Comparison of ENCODE assay signal across 9 mouse cellular contexts in genomic region chr2:136051688-136052289, GRCm38 (mm10). TPM values are rescaled to one million over a fixed set of nuclear protein-coding genes. Genes with fewer than 3 reads are reported as not detected.
DNase-seq lines count a peak whose midpoint lies in the region; ATAC-seq and TF ChIP-seq lines count a peak whose summit lies in the region.
"Had no signal": no experiment of that assay in that cellular context is flagged by ENCODE, and none has a peak within 500 bp of the region (broad histone marks: within the 10 kb centered on the region; RNA-seq: fewer than 3 reads in every experiment).

Lamp5 (plus strand) TSS chr2:136052239.

- H3K4me2 ChIP-seq in kidney, postnatal 0 days (ENCODE audit: low read length), result peak within 1 kb of the TSS; percentile 54
- peak within 1 kb of the TSS; percentile 59 for H3K4me2 ChIP-seq in embryonic facial prominence, embryonic 14.5 days (ENCODE audit: low read depth, low read length)
- H3K4me2 ChIP-seq in neural tube, embryonic 13.5 days, result peak within 1 kb of the TSS; percentile 57

- 0 out of 2 replicates have a peak within 1 kb of the TSS, but pooled peaks have one; percentile 19 for H3K27ac ChIP-seq in kidney, postnatal 0 days
- H3K27ac ChIP-seq in embryonic facial prominence, embryonic 14.5 days (replicated peaks; ENCODE audit: low read depth, low read length), result no peak within 1 kb of the TSS
- H3K27ac ChIP-seq in neural tube, embryonic 13.5 days (replicated peaks), result peak within 1 kb of the TSS; percentile 93

- ATAC-seq in kidney, postnatal 0 days (replicated peaks; ENCODE audit: low FRiP score, low read depth), result peak; percentile 70
- ATAC-seq in embryonic facial prominence, embryonic 14.5 days (ENCODE audit: low read depth), result peak; percentile 57; the same call in 1 of the 2 replicates
- ATAC-seq in neural tube, embryonic 13.5 days (ENCODE audit: low read depth), result peak; percentile 64

- TF ChIP-seq CTCF in kidney, postnatal 0 days (IDR thresholded peaks at IDR 0.05; ENCODE audit: low read depth), result no peak

- no peak within 1 kb of the TSS for H3K9ac ChIP-seq in kidney, postnatal 0 days (ENCODE audit: low read depth, low read length)
- H3K9ac ChIP-seq in embryonic facial prominence, embryonic 14.5 days (ENCODE audit: low read depth, low read length), result 0 out of 2 replicates have a peak within 1 kb of the TSS, but pooled peaks have one; percentile 2
- H3K9ac ChIP-seq in neural tube, embryonic 13.5 days, result peak within 1 kb of the TSS; percentile 75

- H3K9me3 ChIP-seq in kidney, postnatal 0 days (replicated peaks; ENCODE audit: low read length), result no peaks in the 10 kb centered on the region
- H3K9me3 ChIP-seq in embryonic facial prominence, embryonic 14.5 days (ENCODE audit: control insufficient read depth, low read length), result no peaks in the 10 kb centered on the region
- H3K9me3 ChIP-seq in neural tube, embryonic 13.5 days, result no peaks in the 10 kb centered on the region

- WGBS in kidney, postnatal 0 days, result 7% methylated on average over 8 of the region's 8 CpGs
- WGBS in embryonic facial prominence, embryonic 14.5 days, result 3% methylated on average over 8 of the region's 8 CpGs
- 2% methylated on average over 8 of the region's 8 CpGs for WGBS in neural tube, embryonic 13.5 days

- H3K4me1 ChIP-seq in kidney, postnatal 0 days (replicated peaks; ENCODE audit: insufficient read depth, low read length), result no peaks in the 10 kb centered on the region
- H3K4me1 ChIP-seq in embryonic facial prominence, embryonic 14.5 days (ENCODE audit: control insufficient read depth, insufficient read depth, low read length), result peaks cover 13% of the 10 kb centered on the region
- peaks cover 31% of the 10 kb centered on the region for H3K4me1 ChIP-seq in neural tube, embryonic 13.5 days (replicated peaks)

- peak within 1 kb of the TSS; percentile 17; the same call in 1 of the 2 replicates for H3K4me3 ChIP-seq in kidney, postnatal 0 days (replicated peaks; ENCODE audit: low read depth, low read length)
- peak within 1 kb of the TSS; percentile 29 for H3K4me3 ChIP-seq in embryonic facial prominence, embryonic 14.5 days (ENCODE audit: low read depth, low read length)
- peak within 1 kb of the TSS; percentile 38 for H3K4me3 ChIP-seq in neural tube, embryonic 13.5 days

- no peaks in the 10 kb centered on the region for H3K27me3 ChIP-seq in kidney, postnatal 0 days (ENCODE audit: insufficient read depth, low read length)
- H3K27me3 ChIP-seq in embryonic facial prominence, embryonic 14.5 days (replicated peaks; ENCODE audit: control insufficient read depth, insufficient read depth, low read length), result peaks cover 3% of the 10 kb centered on the region; the same call in 1 of the 2 replicates
- H3K27me3 ChIP-seq in neural tube, embryonic 13.5 days, result no peaks in the 10 kb centered on the region

- no peaks in the 10 kb centered on the region for H3K36me3 ChIP-seq in kidney, postnatal 0 days (ENCODE audit: insufficient read depth, low read length)
- H3K36me3 ChIP-seq in embryonic facial prominence, embryonic 14.5 days (ENCODE audit: control insufficient read depth, insufficient read depth, low read length), result no peaks in the 10 kb centered on the region
- no peaks in the 10 kb centered on the region for H3K36me3 ChIP-seq in neural tube, embryonic 13.5 days

- DNase-seq in kidney, postnatal 0 days (ENCODE audit: low spot score), result peak; percentile 73
- DNase-seq in kidney, postnatal 10 days, result no peak
- no peak for DNase-seq in embryonic facial prominence, embryonic 14.5 days (ENCODE audit: low spot score)
- no peak for DNase-seq in layer of hippocampus, postnatal 14 days (ENCODE audit: low spot score in 2 of 2)
- no peak for DNase-seq in c-Kit-positive CD71-positive TER-119-positive erythroid progenitor cells, embryonic 14.5 days (ENCODE audit: low spot score)
- no peak for DNase-seq in gastrocnemius, postnatal 25 days
- DNase-seq in spleen, postnatal 10 days (ENCODE audit: low spot score in 2 of 2), result no peak
- DNase-seq: kidney, adult 8-10 months had no signal

RNA-seq across cellular contexts. Expression of gene Lamp5, which starts in this region (rescaled TPM):
- polyA plus RNA-seq in kidney, postnatal 0 days (2015; fragmentation: Nextera tagmentation; extraction: Ambion mirVana), result 4.2 and 4.3 TPM in 2 replicates
- polyA plus RNA-seq in embryonic facial prominence, embryonic 14.5 days (2014; fragmentation: Nextera tagmentation; extraction: Ambion mirVana), result 0.50 and 1.2 TPM in 2 replicates
- 10 to 100 TPM; 20.6 to 25.9 TPM for total RNA-seq in layer of hippocampus, postnatal 14 days (2021)
- polyA plus RNA-seq in neural tube, embryonic 13.5 days (2015; fragmentation: Nextera tagmentation; extraction: Ambion mirVana), result 309 TPM in 2 replicates
- not detected for total RNA-seq in gastrocnemius, postnatal 25 days (2021)

Comparison
In these comparisons a context has a peak if more than half of its experiments do, and no peak if none do; other contexts are left out.
1. RNA of gene Lamp5 (total RNA-seq): 20.6 to 25.9 TPM in layer of hippocampus, postnatal 14 days; not detected in gastrocnemius, postnatal 25 days; every median in the first group is over 10 times any median in the second.
2. RNA of gene Lamp5 (polyA plus RNA-seq): 309 TPM in neural tube, embryonic 13.5 days; 4.2 to 4.3 TPM in kidney, postnatal 0 days and 0.50 to 1.2 TPM in embryonic facial prominence, embryonic 14.5 days; every median in the first group is over 10 times any median in the second.
3. Peak in every context shown above with its lines, with median percentiles within 50 percentile points of each other: ATAC-seq, H3K4me2 ChIP-seq and H3K4me3 ChIP-seq.